Mouse (Mus musculus): ENCODE data around the gene Kcnk3.

DNA sequence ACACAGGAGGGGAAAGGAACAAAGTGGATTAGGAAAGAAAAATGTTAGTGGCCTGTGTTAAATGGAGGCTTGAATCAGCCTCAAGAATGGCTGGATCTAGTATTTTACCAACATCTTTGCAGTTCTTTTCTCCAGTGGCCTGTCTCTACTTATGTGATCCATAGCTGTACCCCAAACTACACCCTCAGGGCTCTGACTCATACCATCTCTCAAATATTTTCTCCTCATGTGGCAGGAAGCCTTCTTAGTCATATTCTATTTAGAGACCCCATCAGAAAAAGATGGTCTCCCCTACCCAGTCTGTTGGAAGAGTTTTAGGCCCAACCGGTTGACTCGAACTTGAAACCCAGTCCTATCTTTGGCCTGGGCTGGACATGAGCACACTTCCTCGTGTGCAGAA lies 28.5 kb upstream of the Kcnk3 start:
- TF ChIP-seq POLR2A (IDR thresholded peaks at IDR 0.05; ENCODE audit: insufficient read depth, low read length) (no peak), EP300 (IDR thresholded peaks at IDR 0.05; ENCODE audit: insufficient read depth, low read depth, low read length) (no peak)

Measured in ES-Bruce4 (cell line).